Mouse (Mus musculus) mouse embryonic stem cell (cell line): ENCODE data around the gene Micu2.

ENCODE experiments used
- in situ Hi-C, 2 experiments: fragments of 300-500 bp; cut with MboI; formaldehyde crosslinking; loops; 1 replicate in 1 of 2; 3 replicates in 1 of 2; pipeline ENCODE4 v1.14.3; 2019 to 2020; ENCODE audit warnings: low sequenced_read_pairs in 2 of 2, low pct_unique_long_range_greater_than_20kb in 1 of 2, mixed read lengths in 1 of 2; ENCODE audit not compliant: unreplicated experiment in 1 of 2

Micu2 gene

DNA sequence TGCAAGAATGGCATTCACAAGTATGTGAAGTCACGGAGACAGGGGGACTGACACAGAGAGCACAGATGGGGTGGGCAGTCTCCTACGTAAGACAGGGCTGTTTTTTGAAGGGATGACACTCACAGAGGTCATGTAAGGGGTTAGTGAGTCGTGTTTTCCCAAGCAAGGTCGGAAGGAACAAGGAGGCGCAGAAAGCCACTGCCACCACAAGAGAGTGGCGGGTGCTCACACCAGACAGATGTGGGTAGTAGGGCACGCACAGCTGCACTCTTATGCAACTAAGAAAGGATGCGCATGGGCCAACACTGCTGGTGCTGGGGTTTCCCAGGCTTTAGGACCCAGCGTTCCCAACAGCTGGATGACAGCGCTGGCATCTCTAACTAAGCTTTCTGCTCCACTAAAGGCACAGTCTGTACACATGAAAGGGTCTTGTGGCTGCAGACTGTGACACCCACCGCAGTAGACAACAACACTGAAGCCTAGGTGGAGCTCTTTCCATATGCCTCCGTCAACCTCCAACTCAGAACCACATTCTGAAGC, 27.0 kb downstream of the Micu2 start:
- in situ Hi-C loops: no loop called here

DNA sequence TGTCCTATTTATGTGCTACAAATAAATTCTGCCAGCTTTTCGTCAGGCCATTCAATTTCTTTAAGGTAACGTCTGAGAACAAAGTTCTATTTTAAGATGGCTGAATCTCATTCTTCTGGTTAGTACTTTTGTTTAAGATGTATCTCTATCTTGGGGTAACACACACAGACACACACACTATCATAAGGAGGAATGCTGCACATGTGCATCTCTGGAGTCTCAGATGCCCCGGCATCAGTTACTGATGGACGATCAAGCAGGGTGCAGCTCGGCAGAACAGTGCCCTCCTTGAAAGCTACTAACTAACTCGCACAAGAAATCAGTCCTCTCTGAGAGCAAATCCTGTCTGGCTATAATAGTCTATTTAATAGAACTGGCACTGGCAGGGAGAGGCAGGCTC, 30.2 kb downstream of the Micu2 start:
- in situ Hi-C loops: no loop called here

DNA sequence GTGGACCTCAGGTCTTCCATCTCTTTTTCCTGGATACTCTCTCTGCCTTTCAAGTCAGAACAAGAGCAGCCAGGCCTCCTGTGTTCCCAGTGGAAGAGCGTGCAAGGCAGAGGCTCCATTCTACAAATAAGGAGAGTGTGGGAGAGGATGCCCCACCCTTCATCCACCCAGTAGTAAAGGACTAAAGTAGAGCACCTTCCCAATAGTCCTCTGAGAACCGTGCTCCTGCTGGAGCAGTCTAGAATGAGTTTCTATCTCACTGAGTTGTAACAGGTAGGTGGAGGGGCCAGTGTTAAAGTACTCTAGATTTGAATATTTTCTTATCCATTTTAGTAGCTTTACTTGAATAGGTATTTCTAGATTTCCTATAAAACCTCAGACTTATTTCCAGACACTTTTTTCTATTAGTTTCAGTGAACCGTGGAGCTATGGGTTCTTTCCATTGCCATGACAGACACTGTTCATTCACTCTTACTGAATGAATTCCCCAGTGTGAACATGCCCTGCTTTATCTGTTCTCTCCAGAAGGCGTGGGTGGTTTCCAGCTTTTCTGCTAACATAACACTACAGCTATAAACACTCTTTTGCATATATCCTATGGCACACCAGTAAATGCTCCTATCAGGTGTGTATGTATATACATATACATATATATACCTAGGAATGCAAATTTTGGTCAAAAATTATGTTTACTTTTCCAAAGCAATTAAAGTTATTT, 31.8 kb downstream of the Micu2 start:
- in situ Hi-C loops: no loop called here

DNA sequence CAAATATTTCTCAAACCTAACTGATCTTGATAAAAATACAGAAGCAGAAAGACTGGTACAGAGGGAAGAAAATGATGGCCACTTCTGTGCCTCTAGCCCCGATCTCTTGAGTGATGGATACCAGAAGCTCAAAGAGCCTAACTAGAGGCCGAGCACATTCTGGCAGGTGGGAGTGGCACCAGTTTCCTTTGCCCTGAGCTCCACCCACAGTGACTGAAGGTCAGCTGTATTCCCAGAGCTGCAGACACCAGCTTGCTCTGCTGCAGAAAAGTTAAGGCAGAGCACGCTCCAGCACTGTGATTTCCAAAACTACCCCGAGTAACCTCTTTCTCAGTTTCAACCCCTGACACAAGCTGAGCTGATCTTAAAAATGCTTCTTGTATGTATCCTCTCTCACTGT, 37.2 kb downstream of the Micu2 start:
- in situ Hi-C loops: no loop called here

DNA sequence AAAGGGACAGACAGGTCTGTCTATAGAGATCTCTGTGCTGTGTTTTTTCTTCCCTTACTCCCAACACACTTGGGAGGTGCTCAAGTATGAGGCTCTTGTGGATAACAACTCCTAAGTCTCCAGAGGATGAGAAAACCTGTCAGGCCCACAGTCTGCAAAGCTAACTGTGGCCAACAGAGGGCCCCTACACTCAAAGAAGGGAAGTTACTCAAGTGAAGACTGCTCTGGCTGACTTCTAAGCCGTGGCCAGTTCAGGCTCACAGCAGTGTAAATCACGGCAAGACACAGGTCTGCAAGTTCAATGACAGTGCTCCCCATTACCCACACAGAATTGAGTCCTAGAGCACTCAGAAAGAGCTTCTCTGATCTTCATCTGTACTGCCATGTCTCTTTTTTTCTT, 48.0 kb downstream of the Micu2 start:
- in situ Hi-C loops: no loop called here

DNA sequence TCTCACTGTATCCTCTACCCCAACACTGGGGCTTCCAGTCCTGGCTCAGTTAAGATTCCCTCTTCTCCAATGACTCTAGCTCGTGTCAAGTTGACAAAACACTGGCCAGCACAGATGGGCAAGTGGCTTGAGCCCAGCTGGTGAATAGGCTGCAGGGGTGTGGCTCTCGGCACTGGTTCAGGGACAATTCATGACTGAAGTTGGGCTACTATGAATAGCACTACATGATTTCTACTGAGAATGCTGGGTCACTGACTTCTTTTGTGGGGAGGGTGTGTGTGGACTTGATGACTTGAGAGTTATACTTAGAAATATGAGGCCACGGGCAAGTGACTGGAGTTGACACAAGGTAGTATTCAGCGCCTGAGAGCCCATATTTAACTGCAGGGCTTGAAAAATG, 53.2 kb downstream of the Micu2 start:
- in situ Hi-C loops: no loop called here

DNA sequence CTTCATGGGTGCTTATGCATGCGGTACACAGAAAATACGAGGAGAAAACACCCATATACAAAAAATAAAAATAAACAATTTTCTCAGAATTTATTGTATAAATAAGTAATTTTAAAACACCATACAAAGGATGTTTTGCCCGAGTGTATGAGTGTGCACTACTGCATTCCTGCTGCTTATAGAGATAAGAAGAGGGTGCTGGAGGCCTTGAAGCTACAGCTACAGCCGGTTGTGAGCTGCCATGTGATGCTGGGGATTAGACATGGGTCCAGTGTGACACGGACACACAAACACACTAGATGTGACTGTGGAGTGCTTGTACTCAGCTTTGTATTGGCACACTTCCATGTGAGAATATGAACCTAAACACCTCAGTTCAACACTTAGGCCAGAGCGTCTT, 61.8 kb downstream of the Micu2 start:
- in situ Hi-C loops: no loop called here

DNA sequence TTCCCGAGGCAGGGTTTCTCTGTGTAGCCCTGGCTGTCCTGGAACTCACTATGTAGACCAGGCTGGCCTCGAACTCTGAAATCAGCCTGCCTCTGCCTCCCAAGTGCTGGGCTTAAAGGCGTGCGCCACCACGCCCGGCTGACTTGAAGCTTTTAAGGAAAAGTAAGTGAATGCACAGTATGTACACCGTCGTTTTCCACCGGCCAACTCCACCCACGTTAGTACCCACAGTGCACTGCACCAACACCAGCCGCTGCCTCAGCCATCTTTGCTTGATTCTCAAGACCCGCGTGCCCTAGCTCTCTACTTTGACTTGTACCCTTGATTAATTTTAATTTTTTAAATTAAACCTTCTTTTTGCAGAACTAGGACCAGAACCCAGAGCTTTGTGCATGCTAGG, 64.4 kb downstream of the Micu2 start:
- in situ Hi-C loops: no loop called here

DNA sequence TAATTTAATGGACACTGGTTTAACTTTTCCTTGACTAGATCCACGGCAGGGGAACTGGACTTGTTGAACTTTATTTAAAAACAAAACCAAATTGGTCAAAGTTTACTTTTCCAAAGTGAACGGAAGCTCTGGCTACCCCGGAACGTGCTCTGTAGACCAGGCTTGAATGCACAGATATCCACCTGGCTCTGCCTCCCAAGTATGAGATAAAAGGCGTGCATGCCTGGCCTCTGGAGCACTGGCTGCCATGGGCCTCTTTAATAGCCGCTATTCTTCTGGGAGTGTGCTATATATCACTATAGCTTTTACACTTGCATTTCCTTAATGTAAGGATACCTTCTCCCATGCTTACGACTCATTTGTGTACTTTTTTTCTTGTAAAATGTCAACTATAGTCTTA, 65.5 kb downstream of the Micu2 start:
- in situ Hi-C loops: no loop called here

DNA sequence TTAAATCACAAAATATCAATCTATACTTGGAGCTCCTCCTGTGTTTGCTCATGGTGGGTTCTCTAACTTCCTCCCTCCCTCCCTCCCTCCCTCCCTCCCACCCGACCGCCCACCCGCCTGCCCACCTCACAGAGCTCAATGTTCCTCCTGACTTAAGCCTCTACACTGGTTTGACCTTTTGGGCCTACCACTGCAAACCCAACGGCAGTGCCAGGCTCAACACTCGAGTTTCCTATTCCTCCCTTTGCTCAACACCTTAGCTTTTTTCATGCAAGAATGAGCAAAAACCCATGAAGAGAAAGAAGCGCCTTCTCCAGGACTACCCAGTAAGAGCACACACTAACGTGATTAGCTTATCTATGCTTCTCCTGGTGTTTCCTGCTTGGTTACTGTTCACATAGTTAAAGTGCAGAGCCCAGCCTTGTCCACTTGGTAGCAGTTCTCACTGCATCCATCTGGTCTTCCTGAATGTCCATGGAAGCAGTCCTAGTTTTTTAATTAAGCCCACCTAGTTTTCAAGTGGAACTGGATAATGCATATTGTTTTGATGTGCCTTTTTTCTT, 66.1 kb downstream of the Micu2 start:
- in situ Hi-C loops: no loop called here

DNA sequence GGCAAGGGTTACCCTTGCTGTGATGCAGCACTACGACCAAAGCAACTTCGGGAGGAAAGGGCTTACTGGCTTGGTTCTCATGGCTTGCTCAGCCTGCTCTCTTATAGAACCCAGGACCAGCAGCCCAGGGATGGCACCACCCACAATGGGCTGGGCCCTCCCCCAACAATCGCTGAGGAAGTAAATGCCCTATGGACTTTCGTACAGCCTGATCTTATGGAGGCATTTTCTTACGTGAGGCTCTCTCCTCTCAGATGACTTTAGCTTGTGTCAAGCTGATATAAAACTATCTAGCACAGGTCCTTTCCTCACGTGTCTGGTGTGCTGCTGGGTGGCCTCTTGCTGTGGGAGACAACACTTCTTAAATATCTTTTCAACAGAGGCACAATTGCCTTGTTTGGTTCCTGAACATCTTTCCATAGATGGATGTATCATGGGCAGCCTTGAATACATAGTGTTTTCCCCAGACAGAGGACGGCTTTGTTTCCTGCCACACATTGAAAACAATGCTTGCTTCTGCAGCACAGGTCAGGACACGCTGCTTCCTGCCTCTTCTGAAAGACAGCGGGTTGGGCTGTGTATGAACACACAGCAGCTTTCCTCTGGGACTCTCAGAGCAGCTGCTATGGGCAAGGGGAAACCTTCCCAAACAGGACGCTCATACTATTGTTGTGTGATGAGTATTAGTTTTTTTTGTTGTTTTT, 77.5 kb downstream of the Micu2 start:
- in situ Hi-C loops: loop anchor here in 1 of 2 experiments (25.0 kb wide), 1 partner anchor 234 kb away; no protein-coding TSS in a partner anchor

DNA sequence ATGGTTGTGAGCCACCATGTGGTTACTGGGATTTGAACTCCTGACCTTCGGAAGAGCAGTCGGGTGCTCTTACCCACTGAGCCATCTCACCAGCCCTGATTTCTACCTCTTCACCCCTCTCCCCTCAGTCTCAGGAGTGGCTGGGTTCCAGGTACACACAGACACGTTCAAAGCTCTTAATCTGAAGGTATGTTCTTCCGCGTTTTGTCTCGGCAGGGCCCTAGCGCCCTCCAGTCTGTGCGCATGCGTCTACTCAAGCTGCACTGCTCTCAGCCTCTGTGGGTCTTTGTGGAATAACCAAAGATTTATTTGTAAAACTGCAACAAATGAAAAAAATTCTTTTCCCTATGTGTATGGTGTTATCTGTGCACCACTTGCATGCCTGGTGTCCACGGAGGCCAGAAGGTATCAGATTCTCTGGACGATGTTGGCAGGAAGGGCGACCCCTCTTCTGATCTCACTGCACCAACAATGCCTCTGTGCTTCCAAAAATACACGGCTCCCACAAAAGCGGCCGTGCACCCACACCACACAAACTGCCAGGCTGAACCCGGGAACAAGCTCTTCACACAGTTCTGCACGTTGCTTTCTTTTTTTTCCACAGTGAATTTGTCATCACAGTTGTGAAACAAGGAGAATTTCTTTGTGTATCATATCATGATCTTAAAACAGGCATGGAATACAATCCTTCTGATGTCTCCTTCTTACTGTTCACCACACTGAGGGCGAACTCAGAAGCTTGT, 78.3 kb downstream of the Micu2 start:
- in situ Hi-C loops: loop anchor here in 1 of 2 experiments (25.0 kb wide), 1 partner anchor 233 kb away; no protein-coding TSS in a partner anchor

DNA sequence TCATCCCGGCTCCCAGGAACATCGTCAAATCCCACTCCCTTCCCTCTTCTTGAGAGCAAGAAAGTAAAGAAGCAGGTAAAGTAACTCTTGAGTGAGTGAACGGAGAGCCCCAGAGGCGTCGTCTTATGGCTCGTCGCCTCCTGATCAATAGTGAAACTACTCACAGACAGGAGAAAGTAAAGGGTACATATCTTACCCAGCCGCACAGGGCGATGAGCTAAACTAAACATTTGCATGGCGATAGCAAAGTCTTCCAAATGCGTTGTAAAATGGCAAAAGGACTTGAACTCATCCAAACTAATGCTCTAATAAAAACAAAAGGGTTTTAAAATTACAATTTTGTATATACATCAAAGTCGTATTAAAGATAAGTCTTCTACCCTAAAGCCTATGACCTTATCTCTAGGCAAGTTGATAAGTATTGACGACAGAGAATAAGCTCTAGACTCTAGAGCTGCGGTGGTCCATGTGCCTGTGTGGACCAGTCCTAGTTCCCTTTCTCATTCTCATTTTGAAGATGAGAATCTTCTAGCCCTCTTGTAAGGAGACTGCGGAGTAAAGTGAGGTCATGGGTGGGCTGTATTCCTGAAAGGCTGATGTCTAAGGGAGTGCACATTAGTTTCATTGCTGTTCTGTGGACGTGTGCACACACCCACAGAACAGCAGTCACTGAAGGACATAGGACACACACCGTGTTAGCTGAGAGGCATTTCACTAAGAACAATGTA, 79.8 kb downstream of the Micu2 start:
- in situ Hi-C loops: loop anchor here in 1 of 2 experiments (25.0 kb wide), 1 partner anchor 232 kb away; no protein-coding TSS in a partner anchor

DNA sequence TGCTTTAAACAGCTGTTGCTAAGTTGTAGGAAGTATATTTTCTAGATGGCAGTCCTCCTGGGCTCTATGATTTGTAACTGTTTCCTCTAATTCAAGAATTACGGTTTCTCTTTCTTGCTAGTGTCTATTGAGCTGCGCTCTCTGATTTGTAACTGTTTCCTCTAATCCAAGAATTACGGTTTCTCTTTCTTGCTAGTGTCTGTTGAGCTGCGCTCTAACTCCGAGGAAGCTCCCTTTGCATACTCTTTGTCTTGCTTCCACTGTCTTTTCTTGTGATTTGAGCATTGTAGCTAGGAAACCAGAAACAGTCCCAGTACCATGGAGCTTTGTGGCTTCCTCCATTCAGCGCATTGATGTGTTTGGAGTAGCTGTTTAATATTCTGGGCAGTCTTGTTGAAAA, 83.7 kb downstream of the Micu2 start:
- in situ Hi-C loops: loop anchor here in 1 of 2 experiments (25.0 kb wide), 1 partner anchor 228 kb away; no protein-coding TSS in a partner anchor

DNA sequence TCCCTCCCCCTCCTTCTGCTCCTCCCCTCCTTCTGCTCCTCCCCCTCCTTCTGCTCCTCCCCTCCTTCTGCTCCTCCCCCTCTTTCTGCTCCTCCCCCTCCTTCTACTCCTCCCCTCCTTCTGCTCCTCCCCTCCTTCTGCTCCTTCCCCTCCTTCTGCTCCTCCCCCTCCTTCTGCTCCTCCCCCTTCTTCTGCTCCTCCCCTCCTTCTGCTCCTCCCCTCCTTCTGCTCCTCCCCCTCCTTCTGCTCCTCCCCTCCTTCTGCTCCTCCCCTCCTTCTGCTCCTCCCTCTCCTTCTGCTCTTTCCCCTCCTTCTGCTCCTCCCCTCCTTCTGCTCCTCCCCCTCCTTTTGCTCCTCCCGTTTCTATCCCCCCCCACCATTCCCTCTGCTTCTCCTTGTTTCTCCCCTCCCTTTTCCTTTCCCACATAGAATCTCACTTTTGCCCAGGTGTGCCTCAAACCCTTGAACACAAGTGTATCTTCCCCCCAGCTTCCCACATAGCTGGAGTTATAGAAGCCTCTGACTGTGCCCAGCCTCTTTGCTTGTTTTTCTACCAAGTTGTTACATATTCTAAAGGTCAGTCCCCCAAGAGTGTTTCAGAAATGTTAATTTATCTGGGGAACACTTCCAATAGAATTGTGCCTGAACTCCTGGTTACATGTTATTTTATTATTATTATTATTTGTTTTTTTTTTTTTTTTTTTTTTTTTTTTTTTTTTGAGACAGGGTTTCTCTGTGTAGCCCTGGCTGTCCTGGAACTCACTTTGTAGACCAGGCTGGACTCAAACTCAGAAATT, 86.7 kb downstream of the Micu2 start:
- in situ Hi-C loops: loop anchor here (5.0 to 25.0 kb wide), 2 partner anchors 225 to 230 kb away; no protein-coding TSS in a partner anchor

DNA sequence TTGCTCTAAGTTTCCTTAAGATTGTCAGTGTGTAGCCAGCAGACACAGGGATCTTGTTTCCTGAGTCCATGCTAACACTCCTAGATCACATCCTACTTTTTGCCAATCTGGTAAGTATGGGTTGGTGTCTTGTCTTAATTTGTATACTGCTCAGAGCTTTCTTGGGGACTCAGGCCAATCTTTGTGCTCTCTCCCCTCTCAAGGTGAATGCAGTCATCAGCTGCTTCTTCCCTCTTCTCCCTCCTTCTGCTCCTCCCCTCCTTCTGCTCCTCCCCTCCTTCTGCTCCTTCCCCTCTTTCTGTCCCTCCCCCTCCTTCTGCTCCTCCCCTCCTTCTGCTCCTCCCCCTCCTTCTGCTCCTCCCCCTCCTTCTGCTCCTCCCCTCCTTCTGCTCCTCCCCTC, 87.3 kb downstream of the Micu2 start:
- in situ Hi-C loops: loop anchor here (5.0 to 25.0 kb wide), 2 partner anchors 224 to 229 kb away; no protein-coding TSS in a partner anchor

DNA sequence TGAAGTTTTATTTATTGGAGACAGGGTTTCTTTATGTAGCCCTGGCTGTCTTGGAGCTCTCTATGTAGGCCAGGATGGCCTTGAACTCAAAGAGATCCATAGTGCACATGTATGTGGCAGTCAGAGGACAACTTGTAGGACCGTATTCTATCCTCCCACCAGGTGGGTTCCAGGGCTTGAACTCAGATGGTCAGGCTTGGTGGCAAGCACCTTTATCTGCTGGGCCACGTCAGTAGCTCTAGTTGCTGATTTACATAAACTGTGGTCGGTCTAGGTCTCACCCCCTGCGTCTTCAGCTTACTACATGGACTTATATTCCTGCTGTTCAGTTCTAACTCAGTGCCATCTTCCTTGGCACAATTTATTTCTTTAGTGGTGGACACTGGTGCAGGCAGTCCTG, 87.7 kb downstream of the Micu2 start:
- in situ Hi-C loops: loop anchor here (5.0 to 25.0 kb wide), 2 partner anchors 224 to 229 kb away; no protein-coding TSS in a partner anchor
